Mouse (Mus musculus) stomach, embryonic 16.5 days (tissue): ENCODE measurements around the gene Rassf1. TPM values are rescaled to one million over a fixed set of nuclear protein-coding genes. Genes with fewer than 3 reads are reported as not detected.
"Not testable (repeated sequence)": the region's sequence is repeated elsewhere in the genome, so short reads cannot be mapped to it uniquely, and the experiment has no call there.

ENCODE experiments used
- ATAC-seq: fragments of 200-750 bp; cut with Nextera tagmentation; 2 replicates; pipeline ENCODE4 v1.8.0; 2017; ENCODE audit warnings: moderate number of reproducible peaks, moderate TSS enrichment; ENCODE audit not compliant: insufficient read depth, low FRiP score
- H3K27ac ChIP-seq: fragments of 300-500 bp; sonication (generic); 2 replicates; pipeline ENCODE4 v1.5.1; 2014; ENCODE audit warnings: low read length
- H3K27me3 ChIP-seq: fragments of 300-500 bp; sonication (generic); 2 replicates; pipeline ENCODE4 v1.6.1; 2014; ENCODE audit warnings: low read length, control low read depth, mixed read lengths; ENCODE audit not compliant: control insufficient read depth, insufficient read depth
- H3K36me3 ChIP-seq: fragments of 300-500 bp; sonication (generic); 2 replicates; pipeline ENCODE4 v1.6.1; 2014; ENCODE audit warnings: low read length; ENCODE audit not compliant: control insufficient read depth, insufficient read depth
- H3K4me1 ChIP-seq: fragments of 300-500 bp; sonication (generic); 2 replicates; pipeline ENCODE4 v1.6.1; 2014; ENCODE audit warnings: low read length, control low read depth, mixed read lengths; ENCODE audit not compliant: control insufficient read depth, insufficient read depth
- H3K4me2 ChIP-seq: fragments of 300-500 bp; sonication (generic); 2 replicates; pipeline ENCODE4 v1.6.1; 2014; ENCODE audit warnings: low read depth, low read length, mixed read lengths
- H3K4me3 ChIP-seq: fragments of 300-500 bp; sonication (generic); replicated peaks from 2 replicates; pipeline ENCODE4 v1.5.1; 2014; ENCODE audit warnings: mild to moderate bottlenecking, low read length
- H3K9ac ChIP-seq: fragments of 300-500 bp; sonication (generic); 2 replicates; pipeline ENCODE4 v1.6.1; 2014; ENCODE audit warnings: low read length
- H3K9me3 ChIP-seq: fragments of 300-500 bp; sonication (generic); replicated peaks from 2 replicates; pipeline ENCODE4 v1.6.1; 2016; ENCODE audit warnings: low read length, control low read depth; ENCODE audit not compliant: control insufficient read depth
- WGBS: fragments of 180-500 bp; shearing (Covaris S2); extraction: QIAGEN DNeasy Blood & Tissue Kit; methylation state at CpG from one replicate; pipeline ENCODE4 v1.1.7; 2014; 5-methylcytosine and 5-hydroxymethylcytosine counted together
- polyA plus RNA-seq: library from polyadenylated mRNA; unstranded; fragments of >200 nt; fragmentation: Nextera tagmentation; extraction: Ambion mirVana; gene quantifications from 2 replicates; pipeline ENCODE4 v1.2.1, GENCODE M21; 2015

Rassf1 gene
- polyA plus RNA-seq, 1 experiment from 2014 or later, result 63.8 TPM

DNA sequence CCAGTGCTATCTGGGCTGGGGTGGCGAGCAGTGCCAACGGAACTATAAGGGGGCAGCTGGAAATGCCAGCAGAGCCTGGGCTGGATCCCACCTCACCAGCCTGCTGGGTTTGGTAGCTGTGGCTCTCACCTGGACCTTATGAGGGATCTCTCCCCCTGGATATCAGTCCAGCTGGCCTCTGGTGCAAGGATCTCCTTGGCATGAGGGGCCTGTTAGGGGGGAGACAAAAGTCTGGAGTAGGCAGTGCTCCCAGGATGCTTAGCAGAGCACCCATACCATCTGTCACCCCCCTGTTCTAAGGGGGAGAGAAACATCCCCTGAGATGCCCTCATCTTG is 20.9 kb downstream of the Rassf1 start:
- Histone ChIP-seq H3K9ac (no peak overlapping the region), H3K27me3 (no peaks in the 10 kb centered on the region), H3K4me2 (no peak overlapping the region), H3K4me3 (no peak overlapping the region), H3K36me3 (peaks cover 15% of the 10 kb centered on the region), H3K9me3 (no peaks in the 10 kb centered on the region), H3K27ac (no peak overlapping the region), H3K4me1 (peaks cover 46% of the 10 kb centered on the region)
- 94% methylated on average over 2 of the region's 2 CpGs for WGBS
- ATAC-seq, result no peak

DNA sequence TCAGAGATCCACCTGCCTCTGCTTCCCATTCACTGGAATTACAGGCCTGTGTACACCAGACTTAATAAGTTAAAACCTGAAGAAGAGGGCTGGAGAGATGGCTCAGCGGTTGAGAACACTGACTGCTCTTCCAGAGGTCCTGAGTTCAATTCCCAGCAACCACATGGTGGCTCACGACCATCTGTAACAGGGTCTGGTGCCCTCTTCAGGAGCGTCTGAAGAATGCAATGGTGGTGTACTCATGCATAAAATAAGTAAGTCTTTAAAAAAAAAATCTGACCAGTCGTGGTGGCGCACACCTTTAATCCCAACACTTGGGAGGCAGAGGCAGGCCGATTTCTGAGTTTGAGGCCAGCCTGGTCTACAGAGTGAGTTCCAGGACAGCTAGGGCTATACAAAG is 22.4 kb downstream of the Rassf1 start:
- not testable (repeated sequence) for H3K9me3 ChIP-seq, H3K27me3 ChIP-seq, H3K27ac ChIP-seq, H3K4me2 ChIP-seq, H3K4me3 ChIP-seq, H3K9ac ChIP-seq, ATAC-seq
- Histone ChIP-seq H3K4me1 (peaks cover 39% of the 10 kb centered on the region), H3K36me3 (peaks cover 15% of the 10 kb centered on the region)
- 85% methylated on average over 6 of the region's 6 CpGs for WGBS

DNA sequence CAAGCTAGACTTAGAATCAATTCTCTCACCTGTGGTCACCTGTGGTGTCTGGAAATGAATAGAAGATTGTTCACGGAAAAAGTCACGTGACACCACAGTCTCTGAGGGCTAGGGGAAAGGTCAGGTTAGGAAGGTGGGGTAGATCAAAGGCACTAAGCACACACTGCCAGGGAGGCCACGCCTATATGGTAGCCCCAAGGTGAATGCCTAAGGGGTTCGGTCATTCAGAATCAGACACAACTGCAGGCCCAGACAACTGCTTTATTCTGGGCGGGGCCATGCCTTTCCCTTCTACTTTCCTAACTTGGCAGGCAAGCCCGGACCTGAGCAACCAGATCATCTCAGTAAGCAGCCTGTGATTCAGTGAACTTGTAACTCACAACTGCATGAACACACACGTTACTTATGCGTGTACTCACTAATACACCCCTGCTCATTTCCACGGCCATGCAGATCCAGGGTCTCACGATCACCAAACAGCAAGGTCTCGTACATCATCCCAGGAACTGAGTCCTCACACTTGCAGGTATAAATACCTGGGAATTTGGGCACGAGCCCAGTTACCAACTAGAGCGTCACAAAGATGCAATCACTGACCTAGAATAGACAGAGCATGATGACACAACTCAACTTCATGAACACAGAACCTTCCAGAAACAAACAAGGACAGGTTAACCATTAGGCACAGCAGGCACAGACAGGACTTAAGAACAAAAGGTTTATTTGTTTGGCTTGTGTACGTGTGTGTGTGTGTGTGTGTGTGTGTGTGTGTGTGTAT is 24.4 kb downstream of the Rassf1 start:
- Histone ChIP-seq H3K9ac (peak overlapping the region; percentile 67; the same call in 1 of the 2 replicates), H3K4me1 (peaks cover 38% of the 10 kb centered on the region), H3K27me3 (no peaks in the 10 kb centered on the region), H3K4me2 (peak overlapping the region; percentile 56), H3K27ac (peak overlapping the region; percentile 89), H3K36me3 (peaks cover 15% of the 10 kb centered on the region), H3K4me3 (no peak overlapping the region), H3K9me3 (no peaks in the 10 kb centered on the region)
- WGBS, result 62% methylated on average over 14 of the region's 14 CpGs
- ATAC-seq, result peak; percentile 76

DNA sequence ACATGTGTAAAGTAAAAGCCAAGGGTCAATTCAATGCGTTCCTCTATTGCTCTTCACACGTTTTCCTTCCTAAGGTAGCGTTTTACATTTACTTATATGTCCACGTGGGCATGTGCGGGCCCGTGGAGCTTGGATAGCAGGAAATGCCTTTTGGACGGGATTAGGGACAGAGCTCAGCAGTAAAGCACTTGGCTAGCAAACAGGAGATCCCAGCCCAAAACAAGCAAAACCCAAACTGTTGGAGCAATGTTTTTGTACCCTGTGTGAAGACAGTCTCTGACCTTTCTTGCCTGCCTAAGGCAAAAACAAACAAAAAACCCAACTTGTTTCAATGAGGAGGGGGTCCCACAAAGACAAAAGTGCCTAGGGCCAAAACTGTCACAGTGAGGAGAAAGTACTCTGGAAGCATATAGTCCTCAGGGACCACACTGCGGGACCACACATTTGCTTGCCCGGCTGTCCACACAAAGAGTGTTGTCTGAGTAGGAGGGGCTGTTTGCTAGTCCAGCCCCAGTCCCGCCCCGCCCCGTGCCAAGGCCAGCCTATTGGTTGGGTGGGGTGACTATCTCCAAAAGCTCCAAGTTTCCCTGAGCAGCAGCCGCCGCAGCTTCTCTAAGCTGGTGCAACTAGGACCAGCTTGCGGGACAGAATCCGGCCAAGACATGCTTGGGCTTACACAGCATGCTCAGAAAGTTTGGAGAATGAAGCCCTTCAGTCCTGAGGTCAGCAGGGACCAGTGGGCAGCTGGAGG is 25.2 kb downstream of the Rassf1 start, which contains the start of gene Hyal1:
Gene Hyal1, plus strand, starts transcription at position 571 of the 751 bp plus-strand sequence.
- peaks cover 30% of the 10 kb centered on the region for H3K4me1 ChIP-seq
- peak within 1 kb of the TSS; percentile 67 for H3K9ac ChIP-seq
- peaks cover 15% of the 10 kb centered on the region for H3K36me3 ChIP-seq
- peak within 1 kb of the TSS; percentile 56 for H3K4me2 ChIP-seq
- H3K27ac ChIP-seq, result peak within 1 kb of the TSS; percentile 89
- 12% methylated on average over 16 of the region's 16 CpGs for WGBS
- no peaks in the 10 kb centered on the region for H3K9me3 ChIP-seq
- no peaks in the 10 kb centered on the region for H3K27me3 ChIP-seq
- peak within 1 kb of the TSS; percentile 46 for H3K4me3 ChIP-seq
- peak; percentile 76 for ATAC-seq

DNA sequence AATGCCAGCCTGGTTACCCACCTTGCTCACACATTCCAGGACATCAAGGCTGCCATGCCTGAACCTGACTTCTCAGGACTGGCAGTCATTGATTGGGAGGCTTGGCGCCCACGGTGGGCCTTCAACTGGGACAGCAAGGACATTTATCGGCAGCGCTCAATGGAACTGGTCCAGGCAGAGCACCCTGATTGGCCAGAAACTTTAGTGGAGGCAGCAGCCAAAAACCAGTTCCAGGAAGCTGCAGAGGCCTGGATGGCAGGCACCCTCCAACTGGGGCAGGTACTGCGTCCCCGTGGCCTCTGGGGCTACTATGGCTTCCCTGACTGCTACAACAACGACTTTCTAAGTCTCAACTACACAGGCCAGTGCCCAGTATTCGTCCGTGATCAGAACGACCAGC is 26.5 kb downstream of the Rassf1 start:
- H3K27ac ChIP-seq, result no peak overlapping the region
- H3K9me3 ChIP-seq, result no peaks in the 10 kb centered on the region
- H3K4me3 ChIP-seq, result peak overlapping the region; percentile 4; the same call in 1 of the 2 replicates
- peaks cover 7% of the 10 kb centered on the region; the same call in 1 of the 2 replicates for H3K36me3 ChIP-seq
- peaks cover 28% of the 10 kb centered on the region for H3K4me1 ChIP-seq
- 88% methylated on average over 10 of the region's 10 CpGs for WGBS
- H3K9ac ChIP-seq, result peak overlapping the region; percentile 67; the same call in 1 of the 2 replicates
- no peaks in the 10 kb centered on the region for H3K27me3 ChIP-seq
- peak overlapping the region; percentile 56 for H3K4me2 ChIP-seq
- no peak for ATAC-seq

DNA sequence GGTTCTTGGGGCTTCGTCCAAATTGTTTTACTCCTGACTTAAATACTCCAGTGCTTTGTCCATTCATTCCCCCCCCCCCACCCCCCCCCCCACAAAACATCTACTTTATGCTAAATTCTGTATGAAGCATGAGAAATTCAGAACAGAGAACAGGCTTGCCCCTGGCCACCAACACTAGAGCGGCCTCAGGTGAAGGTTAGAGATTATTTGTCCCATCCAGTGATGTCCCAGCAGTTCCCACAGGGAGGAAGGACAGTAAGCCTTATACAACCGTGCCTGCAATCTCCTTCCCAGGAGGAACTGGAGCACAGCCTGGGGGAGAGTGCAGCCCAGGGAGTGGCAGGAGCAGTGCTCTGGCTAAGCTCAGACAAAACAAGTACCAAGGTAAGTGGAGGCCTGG is 27.2 kb downstream of the Rassf1 start, which contains the start of gene Naa80:
Gene Naa80, plus strand, starts transcription at position 301 of the 400 bp plus-strand sequence.
- H3K27me3 ChIP-seq, result no peaks in the 10 kb centered on the region
- H3K36me3 ChIP-seq, result peaks cover 2% of the 10 kb centered on the region; the same call in 1 of the 2 replicates
- WGBS, result 72% methylated on average over 3 of the region's 3 CpGs
- peaks cover 28% of the 10 kb centered on the region for H3K4me1 ChIP-seq
- H3K9ac ChIP-seq, result peak within 1 kb of the TSS; percentile 67; the same call in 1 of the 2 replicates
- H3K4me2 ChIP-seq, result peak within 1 kb of the TSS; percentile 56
- peak within 1 kb of the TSS; percentile 94 for H3K27ac ChIP-seq
- no peaks in the 10 kb centered on the region for H3K9me3 ChIP-seq
- ATAC-seq, result no peak
- peak within 1 kb of the TSS; percentile 4; the same call in 1 of the 2 replicates for H3K4me3 ChIP-seq

DNA sequence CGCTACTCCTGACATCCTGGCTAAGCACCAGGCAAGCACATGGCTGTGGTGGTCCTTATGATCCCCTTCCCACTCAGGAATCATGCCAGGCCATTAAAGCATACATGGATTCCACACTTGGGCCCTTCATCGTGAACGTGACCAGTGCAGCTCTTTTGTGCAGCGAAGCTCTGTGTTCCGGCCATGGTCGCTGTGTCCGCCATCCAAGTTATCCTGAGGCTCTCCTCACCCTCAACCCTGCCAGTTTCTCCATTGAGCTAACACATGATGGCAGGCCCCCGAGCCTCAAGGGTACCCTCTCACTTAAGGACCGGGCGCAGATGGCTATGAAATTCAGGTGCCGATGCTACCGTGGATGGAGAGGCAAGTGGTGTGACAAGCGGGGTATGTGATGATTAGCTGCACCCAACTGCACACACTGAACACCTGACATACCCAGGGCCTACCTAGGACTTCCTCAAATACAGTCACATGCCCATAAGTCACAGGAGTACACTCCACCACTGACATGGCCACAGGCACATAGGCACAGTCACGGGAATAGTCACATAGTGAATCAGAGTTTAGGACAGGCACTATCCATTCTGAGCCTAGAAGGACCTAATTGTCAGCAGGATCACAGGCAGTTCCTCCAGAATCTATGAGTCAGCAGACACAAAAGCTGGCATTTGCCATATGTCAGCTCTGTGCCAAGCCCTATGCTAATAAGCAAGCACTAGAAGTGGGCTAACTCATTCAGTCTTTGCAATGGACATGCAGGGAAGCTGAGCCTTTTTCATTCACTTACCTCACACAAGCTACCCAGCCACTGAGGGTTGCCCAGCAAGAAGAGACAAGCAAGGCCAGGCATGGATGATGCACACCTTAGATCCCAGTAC is 27.9 kb downstream of the Rassf1 start:
- WGBS, result 90% methylated on average over 14 of the region's 14 CpGs
- no peaks in the 10 kb centered on the region for H3K27me3 ChIP-seq
- 0 out of 2 replicates have a peak overlapping the region, but pooled peaks have one; percentile 13 for H3K9ac ChIP-seq
- no peaks in the 10 kb centered on the region for H3K9me3 ChIP-seq
- no peak overlapping the region for H3K4me2 ChIP-seq
- H3K4me3 ChIP-seq, result no peak overlapping the region
- H3K36me3 ChIP-seq, result no peaks in the 10 kb centered on the region; the same call in 1 of the 2 replicates
- peaks cover 28% of the 10 kb centered on the region for H3K4me1 ChIP-seq
- ATAC-seq, result no peak
- H3K27ac ChIP-seq, result peak overlapping the region; percentile 94

DNA sequence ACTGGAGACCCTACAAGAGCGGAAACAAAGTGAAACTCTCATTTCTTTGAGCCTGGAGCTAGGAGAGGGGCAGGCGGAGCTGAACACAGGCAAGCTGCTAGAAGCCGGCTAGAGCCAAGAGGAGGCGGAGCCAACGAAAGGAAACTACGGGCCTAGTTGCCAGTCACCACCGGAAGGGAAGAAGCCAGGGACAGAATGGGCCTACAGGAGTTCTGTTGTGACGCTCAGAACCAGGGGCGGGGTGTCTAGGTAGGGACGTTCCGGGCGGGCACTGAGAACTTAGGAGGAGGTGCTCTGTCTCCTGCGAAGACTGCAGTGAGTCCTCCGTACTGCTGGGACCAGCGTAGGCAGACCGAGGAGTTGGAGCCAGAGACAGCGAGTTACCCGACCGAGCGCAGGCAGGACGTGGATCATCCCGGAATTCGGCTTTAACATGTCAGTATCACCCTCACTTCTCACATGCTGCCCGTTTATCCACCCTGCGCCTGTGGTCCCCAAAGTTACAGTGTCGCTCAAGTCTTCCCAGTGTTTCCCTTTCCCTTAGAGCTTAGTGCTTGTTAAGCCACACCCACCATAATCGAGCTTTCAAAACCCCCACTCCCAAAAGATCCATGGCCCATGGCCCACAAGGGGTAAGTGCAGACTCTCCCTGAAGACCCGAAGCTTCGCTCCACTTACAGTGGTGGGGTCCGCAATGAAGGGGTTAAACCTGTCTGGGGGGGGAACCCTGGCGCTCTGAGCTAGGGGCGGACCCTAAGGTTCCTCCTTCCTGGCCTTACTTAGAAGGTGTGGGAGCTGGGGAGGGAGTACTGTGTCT is 29.4 kb downstream of the Rassf1 start, which contains the start of gene Hyal3:
Gene Hyal3, plus strand, starts transcription at position 318 of the 817 bp plus-strand sequence.
- H3K27me3 ChIP-seq, result no peaks in the 10 kb centered on the region

More for the DNA sequence above, 29.4 kb downstream of the Rassf1 start, which contains the start of gene Hyal3:
- H3K4me3 ChIP-seq, result peak within 1 kb of the TSS; percentile 55
- H3K4me2 ChIP-seq, result peak within 1 kb of the TSS; percentile 62
- peak within 1 kb of the TSS; percentile 75 for H3K9ac ChIP-seq
- ATAC-seq, result peak; percentile 67
- H3K27ac ChIP-seq, result peak within 1 kb of the TSS; percentile 94
- H3K4me1 ChIP-seq, result peaks cover 28% of the 10 kb centered on the region
- H3K9me3 ChIP-seq, result no peaks in the 10 kb centered on the region
- under 1% methylated on average over 32 of the region's 32 CpGs for WGBS
- H3K36me3 ChIP-seq, result no peaks in the 10 kb centered on the region; the same call in 1 of the 2 replicates
